Mouse (Mus musculus) megakaryocyte, adult 5-6 weeks (primary cell): ENCODE data around the gene Bmt2. TPM values are rescaled to one million over a fixed set of nuclear protein-coding genes. Genes with fewer than 3 reads are reported as not detected.
A peak's percentile ranks its signal among the peaks of the same experiment; 100 is the strongest.

ENCODE experiments used
- ATAC-seq: 2 replicates; pipeline ENCODE4 v1.8.0; 2016; ENCODE audit warnings: mild to moderate bottlenecking, inconsistent platforms; ENCODE audit not compliant: poor library complexity, severe bottlenecking
- total RNA-seq, 2 experiments: library from RNA; stranded (forward) in 1 of 2; stranded (reverse) in 1 of 2; fragments of 153-499, 151-499 nt in 1 of 2; fragments of 221-1000, 200-1000 nt in 1 of 2; gene quantifications; 2 replicates each; pipeline versions ENCODE4 v1.2.3 to v1.2.4; 2015 to 2017

Bmt2 gene
- total RNA-seq, 2 experiments from 2014 or later = 24.0 to 33.4 TPM

GRCm38 (mm10) chr6:13619618-13620017, 58.1 kb downstream of the Bmt2 start:
- ATAC-seq = no peak

GRCm38 (mm10) chr6:13617110-13617509, 60.7 kb downstream of the Bmt2 start:
- peak; percentile 51; the same call in 1 of the 2 replicates for ATAC-seq

- ATAC-seq = no peak
These were observed 63.2 kb downstream of the Bmt2 start for GRCm38 (mm10) chr6:13614568-13614967.

- no peak for ATAC-seq
These were observed 64.1 kb downstream of the Bmt2 start for GRCm38 (mm10) chr6:13613671-13614070.

- peak; percentile 20; the same call in 1 of the 2 replicates for ATAC-seq
These were observed 66.9 kb downstream of the Bmt2 start for GRCm38 (mm10) chr6:13610869-13611268.

GRCm38 (mm10) chr6:13609353-13610140, 68.2 kb downstream of the Bmt2 start:
- peak; percentile 31 for ATAC-seq

- peak; percentile 93 for ATAC-seq
These were observed 69.9 kb downstream of the Bmt2 start, which contains the start of gene Tmem168 for GRCm38 (mm10) chr6:13607621-13608493. Gene Tmem168, minus strand, starts transcription at chr6:13608100.

GRCm38 (mm10) chr6:13606921-13607620, 70.7 kb downstream of the Bmt2 start:
- ATAC-seq = no peak; the same call in 1 of the 2 replicates

GRCm38 (mm10) chr6:13606394-13606793, 71.4 kb downstream of the Bmt2 start:
- no peak for ATAC-seq

- ATAC-seq = no peak
These were observed 74.6 kb downstream of the Bmt2 start for GRCm38 (mm10) chr6:13603134-13603533.

GRCm38 (mm10) chr6:13601587-13601986, 76.2 kb downstream of the Bmt2 start:
- peak; percentile 97 for ATAC-seq

GRCm38 (mm10) chr6:13598239-13598923, 79.4 kb downstream of the Bmt2 start:
- no peak for ATAC-seq

- no peak for ATAC-seq
These were observed 84.9 kb downstream of the Bmt2 start for GRCm38 (mm10) chr6:13592729-13593345.

- no peak for ATAC-seq
These were observed 91.2 kb downstream of the Bmt2 start for GRCm38 (mm10) chr6:13586560-13586959.

- no peak for ATAC-seq
These were observed 91.6 kb downstream of the Bmt2 start for GRCm38 (mm10) chr6:13586154-13586553.

GRCm38 (mm10) chr6:13584788-13585187, 93.0 kb downstream of the Bmt2 start:
- no peak for ATAC-seq

GRCm38 (mm10) chr6:13582075-13582474, 95.7 kb downstream of the Bmt2 start:
- ATAC-seq = no peak
